Mouse (Mus musculus) layer of hippocampus, adult 8-10 months (tissue): ENCODE data around the gene Nhsl1. TPM values are rescaled to one million over a fixed set of nuclear protein-coding genes. Genes with fewer than 3 reads are reported as not detected.
A peak's percentile ranks its signal among the peaks of the same experiment; 100 is the strongest.

Source experiments
- DNase-seq, 2 experiments: peaks; one replicate each; pipeline ENCODE4 v3.0.0; 2022; ENCODE audit warnings: low spot score in 2 of 2
- total RNA-seq, 4 experiments: library from RNA; stranded (reverse); gene quantifications; 2 replicates each; pipeline ENCODE4 v1.2.4; 2022

The Nhsl1 gene
- total RNA-seq, 4 experiments from 2014 or later, result 40.7 to 45.2 (median 41.2) TPM

DNA sequence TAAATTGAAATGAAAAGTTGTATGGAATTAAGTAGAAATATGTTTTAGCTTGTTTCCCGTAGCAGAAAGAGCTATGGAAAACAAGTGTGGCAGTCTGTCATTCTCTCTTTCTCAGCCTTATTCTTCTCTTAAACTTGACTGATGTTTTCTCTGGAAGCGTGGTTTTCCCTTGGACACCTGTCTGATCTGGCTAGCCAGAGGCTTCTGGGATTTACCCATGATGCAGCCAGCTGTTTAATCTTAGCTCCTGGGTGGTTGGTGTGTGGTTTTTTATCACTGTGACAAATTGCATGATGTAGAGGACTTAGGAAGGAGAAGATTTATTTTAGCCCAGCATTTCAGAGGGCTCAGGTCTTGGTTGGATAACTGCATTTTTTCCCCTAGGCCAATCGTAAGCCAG is 164.9 kb downstream of the Nhsl1 start:
- DNase-seq, result no peak

DNA sequence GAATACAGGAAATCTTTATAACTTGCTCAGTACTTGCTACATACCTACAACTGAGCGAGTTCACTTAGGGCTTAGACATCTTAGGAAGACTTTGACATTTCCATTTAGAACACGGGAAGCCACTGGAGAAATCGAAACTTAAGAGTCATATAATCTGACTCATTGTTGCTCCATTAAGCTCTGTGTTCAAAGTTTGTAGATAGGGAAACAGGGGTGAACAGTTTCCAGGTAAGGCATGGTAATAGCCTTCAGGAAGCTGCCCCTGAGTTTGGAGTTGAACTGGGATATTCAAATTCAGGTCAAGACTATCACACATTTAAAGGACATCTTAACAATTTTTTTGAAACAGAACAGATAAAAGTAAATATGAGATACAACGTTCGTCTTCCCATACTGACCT is 165.9 kb downstream of the Nhsl1 start:
- DNase-seq, result no peak

DNA sequence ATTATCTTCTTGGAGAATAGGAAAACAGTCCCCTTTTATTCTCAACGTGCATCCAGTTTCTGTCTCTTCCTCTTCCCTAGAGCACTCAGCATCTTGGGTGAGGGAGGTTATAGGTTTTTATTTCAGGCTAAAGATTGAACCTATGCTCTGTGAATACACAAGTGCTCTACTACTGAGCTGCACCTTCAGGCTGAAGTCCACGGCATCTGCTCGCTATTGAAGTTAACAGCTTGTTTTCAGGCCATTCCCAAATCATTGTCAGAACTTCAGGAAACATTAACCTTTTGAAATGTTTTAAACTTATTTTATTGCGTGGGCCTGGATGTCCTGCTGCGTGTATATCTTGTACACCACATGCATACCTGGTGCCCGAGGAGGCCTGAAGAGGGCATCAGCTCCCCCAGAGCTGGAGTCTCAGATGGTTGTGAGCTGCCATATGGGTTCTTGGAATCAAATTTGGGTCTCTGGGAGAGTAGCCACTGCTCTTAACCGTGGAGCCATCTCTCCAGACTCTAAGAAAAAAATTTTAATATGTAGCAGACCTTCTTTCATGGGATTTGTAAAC is 169.5 kb downstream of the Nhsl1 start:
- DNase-seq, result no peak

DNA sequence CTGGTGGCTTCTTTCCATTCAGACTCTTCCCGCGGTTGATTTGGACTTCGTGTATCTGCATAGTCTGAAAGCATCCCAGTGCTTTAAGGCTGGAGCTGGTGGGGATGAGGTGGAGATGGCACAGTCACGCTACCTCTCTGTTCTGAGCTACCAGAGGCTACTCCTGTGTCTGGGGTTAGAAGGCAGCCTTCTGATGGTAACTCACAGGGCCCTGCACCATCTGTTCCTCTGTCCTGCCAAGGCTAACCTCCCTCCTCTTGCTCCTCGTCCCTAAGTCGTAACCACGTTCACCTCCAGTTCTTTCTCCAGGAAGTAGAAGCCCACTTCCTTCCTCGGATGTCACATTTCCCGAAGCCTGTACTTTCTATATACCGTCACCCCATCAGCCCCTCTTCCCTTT is 171.2 kb downstream of the Nhsl1 start:
- no peak for DNase-seq

DNA sequence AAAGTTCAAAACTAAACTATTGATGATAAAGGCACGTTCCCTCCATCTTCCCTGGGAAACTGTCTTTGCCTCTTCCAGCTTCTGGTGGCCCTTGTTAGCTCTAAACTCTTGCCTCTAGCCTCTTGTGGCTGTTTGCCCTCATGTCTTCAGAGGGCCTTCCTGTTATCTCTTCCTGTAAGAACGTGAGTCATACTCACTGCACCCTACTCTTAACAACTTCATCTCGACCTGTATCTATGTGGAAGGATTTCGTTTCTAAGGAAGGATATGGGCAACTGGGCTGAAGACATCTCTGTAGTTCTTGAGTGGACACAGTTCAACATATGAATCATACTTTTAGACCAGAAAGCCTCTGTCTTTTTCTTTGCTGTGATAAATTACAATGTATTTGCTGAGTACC is 173.2 kb downstream of the Nhsl1 start:
- no peak for DNase-seq

DNA sequence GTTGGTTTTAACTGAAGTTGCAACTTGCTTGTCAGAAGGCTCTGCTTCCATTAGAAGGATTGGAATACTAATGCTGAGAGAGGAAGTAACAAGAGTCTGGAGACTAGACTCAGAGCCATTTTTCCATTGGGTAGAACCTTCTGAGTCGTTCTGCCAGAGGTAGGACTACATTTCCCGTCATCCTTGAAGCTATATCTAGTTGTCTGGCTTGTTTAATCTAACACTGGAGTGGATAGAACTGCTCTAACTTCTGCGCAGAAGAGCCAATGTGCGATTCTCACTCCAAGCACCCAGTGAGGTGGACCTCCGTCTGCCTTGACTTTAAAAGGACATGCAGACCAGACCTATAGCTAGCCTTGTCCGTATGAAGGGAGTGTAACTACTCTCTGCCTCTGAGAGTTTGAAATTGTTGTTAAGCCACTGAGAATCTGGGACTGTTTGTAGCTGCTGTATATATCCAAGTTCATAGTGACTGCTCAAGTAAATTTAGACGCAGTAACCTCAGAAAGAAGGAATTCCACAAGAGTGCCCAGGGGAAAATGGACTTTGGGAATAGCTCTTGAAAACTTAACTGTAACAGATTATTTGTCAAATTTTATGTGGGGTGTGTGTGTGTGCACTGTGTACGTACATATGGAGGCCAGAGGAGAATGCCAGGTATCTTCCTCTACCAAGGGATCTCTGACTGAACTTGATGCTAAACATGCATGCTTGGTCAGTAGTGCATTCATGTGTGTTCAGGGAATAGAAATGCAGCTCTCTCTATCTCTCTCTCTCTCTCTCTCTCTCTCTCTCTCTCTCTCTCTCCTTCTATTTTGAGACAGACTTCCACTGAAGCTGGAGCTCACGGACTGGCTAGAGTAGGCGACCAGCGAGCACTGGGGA is 174.5 kb downstream of the Nhsl1 start:
- no peak for DNase-seq

DNA sequence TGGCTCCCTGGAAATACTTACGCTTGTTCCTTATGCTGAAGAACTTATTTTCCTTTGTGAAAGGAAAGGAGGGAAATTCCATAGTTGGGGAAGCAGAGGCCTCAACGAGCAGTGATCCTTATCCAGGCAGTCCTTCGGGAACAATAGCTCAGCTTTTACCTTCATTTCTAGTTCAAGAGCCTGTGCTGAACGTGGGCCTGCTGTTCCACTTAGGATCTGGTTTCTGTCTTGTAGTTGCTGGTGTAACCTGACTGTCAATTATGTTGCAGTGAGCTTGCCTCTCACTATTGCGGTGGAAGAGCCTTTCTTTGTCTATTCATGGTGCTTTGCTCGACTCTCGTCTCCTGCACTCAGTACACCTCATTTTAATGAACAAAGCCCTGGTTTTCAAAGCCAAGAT is 175.5 kb downstream of the Nhsl1 start:
- DNase-seq, result no peak

DNA sequence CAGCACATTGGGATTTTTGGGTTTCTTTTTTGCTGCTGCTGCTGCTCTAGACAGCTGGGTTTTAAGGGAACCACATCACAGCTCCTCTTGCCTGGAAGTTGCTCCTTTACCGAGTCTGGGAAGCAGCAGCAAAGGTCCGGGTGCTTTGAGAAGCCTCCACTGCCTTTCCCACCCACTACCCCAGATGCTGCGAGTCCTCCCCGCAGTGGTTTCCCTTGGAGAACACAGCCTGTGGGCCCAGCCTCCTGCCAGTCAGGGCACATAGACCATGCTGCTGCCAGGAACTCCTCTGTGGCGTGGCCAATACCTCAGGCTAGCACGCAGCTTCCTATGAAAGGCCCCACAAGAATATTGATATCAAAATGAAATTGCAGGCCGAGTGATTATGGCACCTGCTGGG is 178.3 kb downstream of the Nhsl1 start:
- DNase-seq, result no peak

DNA sequence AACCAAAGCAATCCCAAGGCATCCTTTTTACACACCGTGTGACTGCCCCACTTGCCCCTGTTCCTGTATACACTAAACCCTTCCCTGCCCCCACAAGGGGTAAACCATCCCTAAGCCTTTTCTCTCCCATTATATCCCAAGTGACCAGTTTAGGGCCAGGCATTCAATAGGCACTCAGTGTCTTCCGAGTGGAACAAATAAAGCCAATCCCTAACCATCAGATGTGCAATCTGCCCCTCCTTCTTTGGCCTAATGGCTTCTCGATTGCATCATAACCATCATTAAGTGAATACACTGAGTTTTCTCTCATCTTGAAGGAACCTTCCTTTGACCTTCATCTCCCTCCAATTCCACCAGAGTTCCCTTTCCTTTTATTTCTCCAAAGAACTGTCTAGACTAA is 183.2 kb downstream of the Nhsl1 start:
- DNase-seq, result no peak

DNA sequence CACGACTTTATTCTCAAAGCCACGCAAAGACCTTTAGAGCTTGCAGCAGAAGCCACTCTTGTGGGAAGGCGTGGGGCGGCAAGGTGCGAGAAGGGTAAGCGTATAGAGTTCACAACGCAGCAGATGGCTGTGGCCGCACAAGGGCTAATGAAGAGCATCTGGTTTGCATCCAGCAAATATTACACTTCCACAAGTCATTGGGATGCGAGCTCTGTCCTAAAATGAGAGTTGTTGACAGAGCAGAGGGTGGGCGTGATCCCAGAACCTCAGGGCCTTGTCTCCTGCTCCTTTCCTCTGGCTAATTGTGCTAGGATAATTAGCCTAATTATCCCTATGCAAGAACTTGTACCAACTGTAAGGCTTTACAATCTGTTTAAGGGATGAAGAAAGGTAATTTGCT is 186.9 kb downstream of the Nhsl1 start:
- DNase-seq, result no peak

DNA sequence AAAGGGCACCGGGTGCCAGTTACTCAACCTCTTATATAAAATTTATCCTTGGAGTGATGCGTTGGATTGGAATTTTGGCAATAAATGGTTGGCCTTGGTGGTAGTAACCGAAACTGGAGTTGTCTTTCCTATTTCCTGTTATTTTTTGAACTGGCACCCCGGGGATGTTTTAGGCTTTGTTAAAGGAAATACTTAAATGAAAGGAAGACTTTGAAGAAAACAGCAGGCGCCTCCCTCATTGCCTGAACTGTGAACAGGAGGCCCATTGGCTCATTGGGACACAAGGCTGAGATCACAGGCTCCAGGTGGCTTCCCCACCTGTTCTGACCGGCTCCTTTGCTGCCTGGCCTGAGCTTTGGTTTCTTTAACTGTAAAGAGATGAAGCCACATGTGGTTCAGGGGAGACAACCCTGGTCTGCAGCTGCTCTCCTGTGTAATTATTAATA is 187.7 kb downstream of the Nhsl1 start:
- no peak for DNase-seq

DNA sequence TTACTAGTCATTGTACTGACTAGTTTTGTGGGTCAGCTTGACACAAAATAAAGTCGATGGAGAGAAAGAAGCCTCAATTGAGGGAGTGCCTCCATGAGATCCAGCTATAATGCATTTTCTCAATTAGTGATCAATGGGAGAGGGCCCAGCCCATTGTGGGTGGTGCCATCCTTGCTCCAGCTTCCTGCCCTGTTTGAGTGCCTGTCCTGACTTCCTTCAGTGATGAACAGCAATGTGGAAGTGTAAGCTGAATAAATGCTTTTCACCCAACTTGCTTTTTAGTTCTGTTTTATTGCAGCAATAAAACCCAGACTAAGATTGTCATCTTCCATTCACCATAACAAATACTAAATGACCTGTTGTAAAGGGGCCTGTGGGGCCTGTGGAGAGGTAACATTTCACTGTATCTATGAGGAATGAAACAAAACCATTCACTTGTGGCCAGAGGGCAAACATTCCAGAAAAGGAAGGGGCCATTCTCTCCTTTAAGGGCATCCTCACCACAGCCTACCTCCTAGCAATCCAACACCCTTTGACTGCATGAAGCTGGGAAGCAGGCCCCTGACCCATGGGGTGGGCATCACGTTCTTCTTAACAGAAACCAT is 189.2 kb downstream of the Nhsl1 start:
- DNase-seq, result no peak

DNA sequence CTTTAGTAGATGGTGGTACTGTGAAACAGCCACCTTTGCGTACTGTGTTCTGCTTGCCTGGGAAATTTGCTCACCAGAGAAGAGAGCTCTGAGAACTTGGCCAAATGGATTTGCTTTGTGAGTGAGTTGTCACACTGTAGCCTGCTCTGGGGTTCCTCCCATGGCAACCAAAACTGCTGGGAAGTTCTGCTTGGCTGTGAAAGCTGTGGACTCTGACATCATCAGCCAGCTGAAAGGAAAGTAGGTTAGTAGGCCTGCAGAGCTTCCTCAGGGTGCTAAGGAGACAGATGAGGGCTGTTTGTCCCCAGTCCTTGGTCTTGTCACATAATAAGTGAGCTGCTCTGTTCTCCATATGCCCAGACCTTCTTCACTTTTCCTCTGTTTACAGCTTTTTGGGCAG is 189.8 kb downstream of the Nhsl1 start:
- DNase-seq, result peak; percentile 55 to 56

DNA sequence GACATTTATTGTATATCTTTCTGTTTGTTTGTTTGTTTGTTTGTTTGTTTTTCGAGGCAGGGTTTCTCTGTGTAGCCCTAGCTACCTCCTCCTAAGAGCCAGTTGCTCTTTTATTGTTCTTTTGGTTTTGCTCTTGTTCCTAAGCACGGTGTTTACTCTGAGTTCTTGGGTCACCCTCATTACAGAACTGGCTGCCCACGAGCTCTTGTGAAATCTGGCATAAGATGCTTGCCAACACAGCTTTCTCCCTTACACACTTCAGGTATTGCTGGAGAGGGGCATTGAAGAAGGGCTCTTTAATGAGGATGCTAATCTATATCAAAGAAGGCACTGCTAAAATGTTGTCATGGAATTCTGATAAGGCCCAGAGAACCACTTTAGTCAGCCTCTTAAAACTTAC is 191.9 kb downstream of the Nhsl1 start:
- DNase-seq, result no peak

DNA sequence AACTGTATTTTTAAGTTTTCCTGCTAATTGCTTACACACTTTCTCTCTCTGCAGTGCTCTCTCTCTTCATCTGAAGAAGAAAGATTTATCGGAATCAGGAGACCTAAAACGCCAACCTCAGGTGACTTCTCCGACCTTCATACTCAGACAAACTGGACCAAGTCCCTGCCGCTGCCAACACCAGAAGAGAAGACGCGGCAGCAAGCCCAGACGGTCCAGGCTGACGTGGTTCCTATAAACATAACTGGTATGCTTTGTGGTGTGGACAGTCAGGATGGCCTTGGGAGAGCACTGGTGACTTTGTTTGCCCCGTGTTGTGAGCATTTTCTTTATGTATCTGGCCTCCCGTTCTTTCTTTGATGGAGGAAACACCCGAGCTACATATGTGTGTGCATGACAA is 192.7 kb downstream of the Nhsl1 start:
- DNase-seq, result no peak

DNA sequence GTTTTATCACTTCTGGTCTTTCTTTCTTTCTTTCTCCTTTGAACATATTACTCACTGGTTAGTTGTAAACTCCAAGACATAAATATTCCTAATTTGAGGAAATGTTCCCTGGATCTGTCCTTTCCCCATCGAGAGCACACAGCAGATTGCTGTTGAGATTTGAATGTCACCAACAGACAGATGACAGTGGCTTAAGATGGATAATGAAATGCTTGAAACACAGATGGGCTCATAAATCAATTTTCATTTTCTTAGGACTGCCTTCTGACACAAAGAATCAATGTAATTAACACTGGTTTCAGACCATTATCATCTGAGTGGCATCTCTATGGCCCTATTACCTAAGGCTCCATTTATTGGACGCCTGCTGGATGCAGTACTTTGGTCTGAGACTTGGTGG is 203.8 kb downstream of the Nhsl1 start:
- DNase-seq, result no peak

DNA sequence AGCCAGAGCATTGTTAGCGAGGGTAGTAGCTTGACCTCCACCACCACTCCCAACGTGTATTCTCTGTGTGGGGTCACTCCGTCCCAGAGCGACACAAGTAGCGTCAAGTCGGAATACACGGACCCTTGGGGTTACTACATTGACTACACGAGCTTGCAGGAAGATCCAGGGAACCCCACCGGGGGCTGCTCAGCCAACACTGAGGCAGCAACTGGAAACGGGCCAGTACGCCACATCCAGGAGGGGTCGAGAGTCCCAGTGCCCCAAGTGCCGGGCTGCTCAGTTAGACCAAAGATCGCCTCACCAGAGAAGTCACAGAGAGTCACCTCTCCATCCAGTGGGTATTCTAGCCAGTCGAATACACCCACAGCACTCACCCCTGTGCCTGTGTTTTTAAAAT is 206.5 kb downstream of the Nhsl1 start:
- no peak for DNase-seq

DNA sequence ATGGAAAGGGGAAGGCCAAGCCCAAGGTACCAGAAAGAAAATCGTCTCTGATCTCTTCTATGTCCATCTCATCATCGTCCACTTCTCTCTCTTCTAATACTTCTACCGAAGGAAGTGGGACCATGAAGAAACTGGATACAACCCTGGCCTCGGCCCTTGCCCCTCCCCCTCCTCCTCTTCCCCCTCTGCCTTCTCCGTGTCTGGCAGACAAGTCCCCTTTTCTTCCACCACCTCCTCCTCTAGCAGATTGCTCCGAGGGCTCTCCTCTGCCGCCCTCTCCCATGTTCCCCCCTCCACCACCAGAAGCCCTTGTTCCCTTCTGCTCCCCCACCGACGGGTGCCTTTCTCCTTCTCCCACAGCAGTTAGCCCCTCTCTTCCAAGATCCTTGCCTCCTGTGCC is 206.9 kb downstream of the Nhsl1 start:
- no peak for DNase-seq

DNA sequence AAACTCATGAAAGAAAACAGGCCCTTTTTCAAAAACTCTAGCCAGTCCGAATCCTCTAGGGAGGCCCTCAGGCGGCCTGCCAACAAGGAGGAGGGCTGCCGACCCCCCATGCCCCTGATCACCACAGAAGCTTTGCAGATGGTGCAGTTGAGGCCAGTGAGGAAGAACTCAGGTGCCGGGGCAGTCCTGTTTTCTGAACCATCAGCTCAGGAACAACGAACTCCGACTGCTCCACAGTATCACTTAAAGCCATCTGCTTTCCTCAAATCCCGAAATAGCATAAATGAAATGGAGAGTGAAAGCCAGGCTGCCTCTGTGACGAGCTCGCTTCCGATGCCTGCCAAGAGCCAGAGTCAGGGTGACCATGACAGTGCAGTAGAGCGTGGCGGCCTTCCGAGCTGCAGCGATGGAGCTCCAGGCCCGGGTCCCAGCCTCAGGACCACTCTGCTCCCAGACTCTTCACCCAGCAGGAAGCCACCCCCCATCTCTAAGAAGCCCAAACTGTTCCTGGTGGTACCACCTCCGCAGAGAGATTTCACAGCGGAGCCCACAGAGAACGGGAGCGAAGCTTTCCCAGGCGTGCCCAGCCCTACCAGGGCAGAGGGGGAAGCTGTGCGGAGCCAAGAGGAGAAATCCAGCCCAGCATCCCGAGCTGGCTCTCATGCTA is 207.5 kb downstream of the Nhsl1 start:
- DNase-seq, result peak; percentile 38 to 67

DNA sequence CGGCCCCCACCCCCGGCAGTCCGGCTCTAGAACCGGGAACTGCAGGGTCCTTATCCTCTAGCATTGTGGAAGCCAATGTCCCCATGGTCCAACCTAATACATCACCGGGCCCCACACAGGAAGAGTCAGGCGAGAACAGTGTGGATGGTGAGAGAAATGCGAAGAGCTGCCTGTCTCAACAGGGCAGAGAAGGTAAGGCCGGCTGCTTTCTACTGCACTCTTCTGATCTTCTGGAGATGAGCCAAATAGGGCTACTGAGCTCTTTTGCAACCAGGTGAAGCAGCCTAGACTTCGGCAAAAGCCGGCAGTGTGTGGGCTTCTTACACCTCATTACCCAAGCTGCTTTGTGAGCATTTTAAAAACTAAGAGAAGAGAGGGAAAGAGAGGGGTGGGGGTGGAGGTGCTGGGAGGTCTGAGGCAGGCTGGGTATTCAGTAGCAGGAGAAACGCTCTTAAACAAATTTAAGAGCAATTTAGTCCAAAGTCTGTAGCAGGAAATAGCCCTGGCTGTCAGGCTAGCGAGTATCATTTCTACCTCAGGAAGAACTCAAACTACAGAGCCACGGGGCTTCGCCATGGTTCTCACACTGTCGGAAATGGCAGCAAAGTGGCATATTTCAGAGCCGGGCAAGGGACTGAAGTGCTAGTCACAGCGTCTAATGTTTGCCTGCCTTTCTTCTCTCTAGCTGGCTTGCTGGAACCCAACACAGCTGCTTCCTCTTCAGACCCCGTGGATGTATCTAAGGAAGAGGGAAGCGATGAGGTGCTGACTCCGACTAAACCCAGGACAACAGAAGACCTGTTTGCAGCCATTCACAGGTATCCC is 208.3 kb downstream of the Nhsl1 start:
- no peak for DNase-seq

DNA sequence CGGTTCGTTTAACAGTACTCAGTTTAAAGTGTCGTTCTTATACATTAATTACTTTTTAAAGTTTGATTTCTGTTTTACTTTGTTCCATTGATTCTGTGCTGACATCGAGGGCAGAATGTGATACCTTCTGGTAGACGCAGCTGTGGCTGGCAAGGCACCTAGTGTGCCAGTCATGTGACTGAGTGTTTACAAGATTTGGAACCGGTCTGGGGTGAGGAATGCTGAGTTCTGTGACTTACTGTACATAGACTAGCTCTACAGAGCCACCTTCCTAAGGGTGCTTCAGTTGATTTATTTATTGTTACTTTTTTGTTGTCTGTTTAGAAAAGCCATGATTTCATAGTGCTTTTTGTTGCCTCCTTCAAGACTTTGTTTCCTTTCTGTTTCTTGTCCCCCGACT is 209.0 kb downstream of the Nhsl1 start:
- DNase-seq, result no peak
